Mouse (Mus musculus): ENCODE data around the gene Cx3cl1.

Gene Cx3cl1

GRCm38 (mm10) chr8:94811654-94812053, 39.8 kb downstream of the Cx3cl1 start:
- ChIA-PET CTCF (interaction anchor here in 2 of 4 experiments (1.0 to 2.4 kb wide), 3 partner anchors 11 to 108 kb away, joined by 4 to 7 read pairs (median 6); no protein-coding TSS in a partner anchor), POLR2A (interaction anchor here in 2 of 4 experiments (0.7 to 1.5 kb wide), 3 partner anchors 40 to 210 kb away, joined by 3 to 5 read pairs (median 3); partner anchors contain the start of gene Cx3cl1 (in 1 of the 2))

- CTCF ChIA-PET = interaction anchor here in 1 of 4 experiments (0.8 to 2.4 kb wide), 2 partner anchors 109 to 110 kb away, joined by 3 to 7 read pairs; no protein-coding TSS in a partner anchor
- POLR2A ChIA-PET = interaction anchor here in 1 of 4 experiments (0.6 to 1.2 kb wide), 2 partner anchors 107 to 110 kb away, joined by 3 read pairs; no protein-coding TSS in a partner anchor
These were observed 40.9 kb downstream of the Cx3cl1 start for GRCm38 (mm10) chr8:94812645-94813098.

GRCm38 (mm10) chr8:94814556-94814955, 42.7 kb downstream of the Cx3cl1 start:
- POLR2A ChIA-PET = interaction anchor here in 3 of 4 experiments (0.5 to 1.4 kb wide), 12 partner anchors 9 to 149 kb away, joined by 3 to 10 read pairs (median 4); partner anchors contain the start of genes Ciapin1 (in 1 of the 3), Coq9 (in 1 of the 3) and Cx3cl1 (in 1 of the 3)

GRCm38 (mm10) chr8:94817933-94818332, 46.1 kb downstream of the Cx3cl1 start:
- POLR2A ChIA-PET = no interaction called here

More at GRCm38 (mm10) chr8:94814556-94814955, 42.7 kb downstream of the Cx3cl1 start:
- CTCF ChIA-PET = interaction anchor here (0.5 to 1.9 kb wide), 75 partner anchors 8 to 1617 kb away, joined by 3 to 18 read pairs (median 4); partner anchors contain the start of genes Ciapin1 (in 2 of the 4), Coq9 (in 2 of the 4), Dok4 (in 2 of the 4) and Ces1d (in 1 of the 4)

GRCm38 (mm10) chr8:94819671-94820179, 47.9 kb downstream of the Cx3cl1 start:
- ChIA-PET POLR2A (interaction anchor here (0.6 to 11.8 kb wide), 10 partner anchors 10 to 114 kb away, joined by 3 to 84 read pairs (median 4); partner anchors contain the start of genes Ccl17 (in 1 of the 4), Ciapin1 (in 1 of the 4), Coq9 (in 1 of the 4) and Cx3cl1 (in 1 of the 4)), CTCF (interaction anchor here in 3 of 4 experiments (0.7 to 2.2 kb wide), 3 partner anchors 41 to 435 kb away, joined by 3 to 7 read pairs (median 4); no protein-coding TSS in a partner anchor)

More at GRCm38 (mm10) chr8:94817933-94818332, 46.1 kb downstream of the Cx3cl1 start:
- CTCF ChIA-PET = no interaction called here

- CTCF ChIA-PET = interaction anchor here in 3 of 4 experiments (0.6 to 2.2 kb wide), 7 partner anchors 12 to 434 kb away, joined by 3 to 7 read pairs (median 4); no protein-coding TSS in a partner anchor
- POLR2A ChIA-PET = interaction anchor here (0.7 to 11.8 kb wide), 11 partner anchors 10 to 123 kb away, joined by 3 to 84 read pairs (median 3); partner anchors contain the start of genes Ccl17 (in 1 of the 4), Ciapin1 (in 1 of the 4), Coq9 (in 1 of the 4) and Cx3cl1 (in 1 of the 4)
These were observed 48.7 kb downstream of the Cx3cl1 start for GRCm38 (mm10) chr8:94820553-94820952.

- CTCF ChIA-PET = interaction anchor here in 2 of 4 experiments (0.9 to 2.8 kb wide), 6 partner anchors 11 to 128 kb away, joined by 3 to 12 read pairs (median 4); no protein-coding TSS in a partner anchor
- POLR2A ChIA-PET = interaction anchor here in 3 of 4 experiments (0.6 to 11.8 kb wide), 14 partner anchors 9 to 452 kb away, joined by 3 to 84 read pairs (median 3); partner anchors contain the start of genes Ciapin1 (in 2 of the 3), Coq9 (in 2 of the 3) and Cx3cl1 (in 1 of the 3)
These were observed 49.6 kb downstream of the Cx3cl1 start for GRCm38 (mm10) chr8:94821381-94821780.

- ChIA-PET CTCF (interaction anchor here (0.5 to 2.8 kb wide), 47 partner anchors 8 to 1063 kb away, joined by 3 to 18 read pairs (median 4); partner anchors contain the start of genes Ciapin1 (in 2 of the 4), Coq9 (in 2 of the 4), Dok4 (in 2 of the 4) and Ccdc102a (in 1 of the 4)), POLR2A (interaction anchor here in 3 of 4 experiments (0.6 to 11.8 kb wide), 22 partner anchors 8 to 378 kb away, joined by 3 to 84 read pairs (median 4); partner anchors contain the start of genes Ciapin1 (in 2 of the 3), Coq9 (in 2 of the 3) and Cx3cl1 (in 1 of the 3))
These were observed 51.1 kb downstream of the Cx3cl1 start for GRCm38 (mm10) chr8:94822637-94823560.

- POLR2A ChIA-PET = interaction anchor here in 2 of 4 experiments (0.6 to 11.8 kb wide), 10 partner anchors 7 to 969 kb away, joined by 3 to 84 read pairs (median 4); partner anchors contain the start of genes Ciapin1 (in 2 of the 2) and Coq9 (in 2 of the 2)
- CTCF ChIA-PET = interaction anchor here in 2 of 4 experiments (1.1 to 2.1 kb wide), 4 partner anchors 10 to 87 kb away, joined by 4 to 6 read pairs (median 4); no protein-coding TSS in a partner anchor
These were observed 53.4 kb downstream of the Cx3cl1 start for GRCm38 (mm10) chr8:94825170-94825569.

- ChIA-PET POLR2A (interaction anchor here in 2 of 4 experiments (0.6 to 11.8 kb wide), 5 partner anchors 10 to 159 kb away, joined by 3 to 84 read pairs (median 4); partner anchors contain the start of genes Ciapin1 (in 1 of the 2) and Coq9 (in 1 of the 2)), CTCF (interaction anchor here in 3 of 4 experiments (0.6 to 2.1 kb wide), 4 partner anchors 11 to 340 kb away, joined by 3 to 6 read pairs (median 4); no protein-coding TSS in a partner anchor)
These were observed 54.4 kb downstream of the Cx3cl1 start for GRCm38 (mm10) chr8:94826210-94826609.

- ChIA-PET POLR2A (interaction anchor here in 3 of 4 experiments (0.6 to 11.8 kb wide), 5 partner anchors 10 to 668 kb away, joined by 3 to 84 read pairs (median 5); partner anchors contain the start of genes Ciapin1 (in 1 of the 3) and Coq9 (in 1 of the 3)), CTCF (interaction anchor here in 2 of 4 experiments (0.7 kb wide), 3 partner anchors 10 to 431 kb away, joined by 3 to 5 read pairs (median 3); no protein-coding TSS in a partner anchor)
These were observed 56.5 kb downstream of the Cx3cl1 start for GRCm38 (mm10) chr8:94828284-94828683.

Measured in embryonic stem cell, embryonic (primary cell).